ENCODE assay signal across 9 mouse cellular contexts in genomic region chr2:62048116-62048515, GRCm38 (mm10). TPM values are rescaled to one million over a fixed set of nuclear protein-coding genes. Genes with fewer than 3 reads are reported as not detected.
DNase-seq lines count a peak whose midpoint lies in the region; ATAC-seq lines count a peak whose summit lies in the region.
"Had no signal": no experiment of that assay in that cellular context is flagged by ENCODE, and none has a peak within 500 bp of the region (broad histone marks: within the 10 kb centered on the region; RNA-seq: fewer than 3 reads in every experiment).

No protein-coding gene starts in this region.

- H3K9me3 ChIP-seq in forebrain, embryonic 14.5 days (replicated peaks; ENCODE audit: control insufficient read depth, low read length): no peaks in the 10 kb centered on the region
- no peaks in the 10 kb centered on the region for H3K9me3 ChIP-seq in midbrain, embryonic 11.5 days (ENCODE audit: control insufficient read depth, low read length)

- WGBS in forebrain, embryonic 14.5 days: 4% methylated on average over 3 of the region's 3 CpGs
- 8% methylated on average over 3 of the region's 3 CpGs for WGBS in midbrain, embryonic 11.5 days

- H3K9ac ChIP-seq in forebrain, embryonic 14.5 days (ENCODE audit: low read length): peak overlapping the region; percentile 66
- H3K9ac ChIP-seq in midbrain, embryonic 11.5 days (ENCODE audit: low read length): peak overlapping the region; percentile 70

- peak overlapping the region; percentile 74 for H3K4me2 ChIP-seq in forebrain, embryonic 14.5 days (ENCODE audit: low read length)
- peak overlapping the region; percentile 68 for H3K4me2 ChIP-seq in midbrain, embryonic 11.5 days

- H3K27ac ChIP-seq in forebrain, embryonic 14.5 days (ENCODE audit: low read depth, low read length): peak overlapping the region; percentile 81
- no peak overlapping the region for H3K27ac ChIP-seq in midbrain, embryonic 11.5 days (ENCODE audit: low read depth, low read length)

- no peaks in the 10 kb centered on the region for H3K4me1 ChIP-seq in forebrain, embryonic 14.5 days (ENCODE audit: control insufficient read depth, insufficient read depth, low read length)
- no peaks in the 10 kb centered on the region; the same call in 1 of the 2 replicates for H3K4me1 ChIP-seq in midbrain, embryonic 11.5 days (ENCODE audit: control insufficient read depth, insufficient read depth, low read length)

- ATAC-seq in forebrain, embryonic 14.5 days: peak; percentile 38; the same call in 1 of the 2 replicates
- peak; percentile 69 for ATAC-seq in midbrain, embryonic 11.5 days (ENCODE audit: low FRiP score)

- peak; percentile 15 to 30 for DNase-seq in cerebellum, adult 18-20 months
- no peak for DNase-seq in cerebellum, adult 11-12 months
- DNase-seq in 416B (ENCODE audit: low read depth): peak; percentile 8
- peak; percentile 49 for DNase-seq in forebrain, embryonic 14.5 days (ENCODE audit: low spot score)
- DNase-seq in midbrain, embryonic 11.5 days (ENCODE audit: low spot score, missing footprints): no peak
- DNase-seq in spleen, postnatal 36 days (ENCODE audit: low spot score in 2 of 2): no peak
- no peak for DNase-seq in gastrocnemius, postnatal 4 days (ENCODE audit: low spot score in 2 of 2)
- no peak for DNase-seq in B cell, adult 2 months
- DNase-seq: lung, postnatal 14 days had no signal

- peak overlapping the region; percentile 34 for H3K4me3 ChIP-seq in forebrain, embryonic 14.5 days (ENCODE audit: low read depth, low read length)
- no peak overlapping the region; the same call in 1 of the 2 replicates for H3K4me3 ChIP-seq in midbrain, embryonic 11.5 days (ENCODE audit: low read depth, low read length)

- no peaks in the 10 kb centered on the region for H3K27me3 ChIP-seq in forebrain, embryonic 14.5 days (replicated peaks; ENCODE audit: control insufficient read depth, insufficient read depth, low read length)
- H3K27me3 ChIP-seq in midbrain, embryonic 11.5 days (ENCODE audit: control insufficient read depth, insufficient read depth, low read length): no peaks in the 10 kb centered on the region

- H3K36me3 ChIP-seq in forebrain, embryonic 14.5 days (ENCODE audit: control insufficient read depth, insufficient read depth, low read length): no peaks in the 10 kb centered on the region
- H3K36me3 ChIP-seq in midbrain, embryonic 11.5 days (ENCODE audit: control insufficient read depth, insufficient read depth, low read length): no peaks in the 10 kb centered on the region

RNA-seq across cellular contexts. Expression of gene Slc4a10, which starts 1.9 kb away (rescaled TPM):
- polyA plus RNA-seq in forebrain, embryonic 14.5 days (2014; fragmentation: Nextera tagmentation; extraction: Ambion mirVana): 6.6 and 9.0 TPM in 2 replicates
- 0.63 and 0.65 TPM in 2 replicates for polyA plus RNA-seq in midbrain, embryonic 11.5 days (2014; fragmentation: Nextera tagmentation; extraction: Ambion mirVana)
- total RNA-seq in gastrocnemius, postnatal 4 days (2021): not detected

Comparison
In these comparisons a context has a peak if more than half of its experiments do, and no peak if none do; other contexts are left out.
1. DNase-seq: peak in cerebellum, adult 18-20 months (2 of 2), 416B (single experiment) and forebrain, embryonic 14.5 days (single experiment); none in cerebellum, adult 11-12 months (single experiment), midbrain, embryonic 11.5 days (single experiment), spleen, postnatal 36 days (0 of 2), gastrocnemius, postnatal 4 days (0 of 2) and B cell, adult 2 months (0 of 2).